Mouse (Mus musculus) erythroblast, adult 5-6 weeks (primary cell): Measurements from ENCODE around the gene Ficd. TPM values are rescaled to one million over a fixed set of nuclear protein-coding genes. Genes with fewer than 3 reads are reported as not detected.
A peak's percentile ranks its signal among the peaks of the same experiment; 100 is the strongest.
"Not testable (repeated sequence)": the region's sequence is repeated elsewhere in the genome, so short reads cannot be mapped to it uniquely, and the experiment has no call there.

ENCODE experiments used
- ATAC-seq: replicated peaks from 2 replicates; pipeline ENCODE4 v1.8.0; 2016; ENCODE audit warnings: moderate number of reproducible peaks, mild to moderate bottlenecking, moderate TSS enrichment, inconsistent platforms; ENCODE audit not compliant: poor library complexity, low FRiP score, severe bottlenecking
- total RNA-seq, 2 experiments: library from RNA; stranded (forward) in 1 of 2; stranded (reverse) in 1 of 2; fragments of 150-400 nt in 1 of 2; fragments of 200-764, 138-1000 nt in 1 of 2; gene quantifications; 2 replicates each; pipeline versions ENCODE4 v1.2.3 to v1.2.4; 2015 to 2017; ENCODE audit warnings: low replicate concordance in 2 of 2

Gene Ficd
- total RNA-seq, 2 experiments from 2014 or later, result 0.94 TPM; not detected in 1

DNA sequence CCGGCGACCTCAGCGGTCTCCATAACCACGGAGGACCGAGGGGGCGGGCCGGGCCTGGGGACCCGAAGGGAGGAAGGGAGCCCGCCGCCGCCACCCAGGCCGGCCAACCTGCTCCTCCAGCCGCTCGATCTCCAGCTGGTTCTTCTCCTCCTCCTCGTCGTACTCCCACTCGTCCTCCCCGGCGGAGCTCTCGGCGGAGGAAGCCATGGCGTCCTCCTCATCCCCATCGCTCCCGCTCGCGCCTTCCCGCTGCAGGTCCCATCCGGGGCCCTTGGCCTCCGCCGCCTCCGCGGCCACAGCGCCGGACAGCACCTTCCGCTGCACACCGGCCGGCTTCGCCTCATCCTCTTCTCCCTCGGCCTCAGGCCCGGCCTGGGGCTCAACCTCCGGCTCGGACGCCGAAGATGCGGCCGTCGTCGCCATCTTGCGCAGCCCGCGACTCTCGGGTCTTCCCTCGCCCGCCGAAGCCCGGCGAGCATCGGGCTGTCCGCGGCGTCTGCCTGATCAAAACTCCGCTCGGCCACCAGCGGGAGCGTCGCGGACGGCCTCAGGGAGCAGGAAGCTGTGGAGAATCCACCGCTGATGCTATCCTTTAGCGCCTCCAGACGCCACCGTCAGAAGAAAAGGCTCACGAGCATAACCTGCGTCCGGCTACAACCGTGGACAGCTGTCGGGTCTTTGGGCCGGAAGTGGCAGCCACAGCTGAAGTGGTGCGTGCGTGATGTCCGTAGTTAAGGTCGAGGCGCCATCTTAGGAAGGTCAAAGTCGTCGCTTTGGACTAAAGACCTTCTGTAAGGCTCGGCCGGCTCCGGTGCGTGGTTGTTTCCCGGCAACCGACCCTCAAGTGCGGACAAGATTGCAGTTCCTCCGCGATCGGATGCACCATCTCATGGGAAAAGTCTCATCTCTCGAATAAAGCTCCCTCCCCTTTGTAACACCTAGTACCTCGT lies 35.9 kb downstream of the Ficd start:
- ATAC-seq, result peak; percentile 80

DNA sequence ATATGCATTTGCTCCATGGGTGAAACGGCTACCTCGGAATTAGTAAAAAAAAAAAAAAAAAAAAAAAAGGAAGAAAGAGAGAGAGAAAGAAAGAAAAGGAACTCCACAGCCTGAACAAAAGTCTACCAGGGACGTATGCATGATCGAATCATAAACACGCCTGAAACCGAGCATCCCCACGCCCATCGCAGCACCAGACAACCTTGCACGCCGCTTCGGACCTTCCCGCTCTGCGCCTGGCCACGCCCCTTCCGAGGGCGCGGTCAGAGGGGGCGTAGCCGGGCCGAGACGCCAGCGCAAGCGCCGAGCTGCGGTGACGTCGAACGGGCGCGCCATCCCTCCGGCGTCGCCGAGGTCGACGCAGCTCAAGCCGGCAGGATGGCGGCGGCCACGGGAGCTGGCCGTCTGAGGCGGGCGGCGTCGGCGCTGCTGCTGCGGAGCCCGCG lies 36.9 kb downstream of the Ficd start, which contains the start of the genes Sart3 and Iscu:
Gene Sart3, minus strand, starts transcription at position 61 of the 446 bp plus-strand sequence.
Gene Iscu, plus strand, starts transcription at position 299 of the 446 bp plus-strand sequence.
- ATAC-seq, result peak; percentile 74

DNA sequence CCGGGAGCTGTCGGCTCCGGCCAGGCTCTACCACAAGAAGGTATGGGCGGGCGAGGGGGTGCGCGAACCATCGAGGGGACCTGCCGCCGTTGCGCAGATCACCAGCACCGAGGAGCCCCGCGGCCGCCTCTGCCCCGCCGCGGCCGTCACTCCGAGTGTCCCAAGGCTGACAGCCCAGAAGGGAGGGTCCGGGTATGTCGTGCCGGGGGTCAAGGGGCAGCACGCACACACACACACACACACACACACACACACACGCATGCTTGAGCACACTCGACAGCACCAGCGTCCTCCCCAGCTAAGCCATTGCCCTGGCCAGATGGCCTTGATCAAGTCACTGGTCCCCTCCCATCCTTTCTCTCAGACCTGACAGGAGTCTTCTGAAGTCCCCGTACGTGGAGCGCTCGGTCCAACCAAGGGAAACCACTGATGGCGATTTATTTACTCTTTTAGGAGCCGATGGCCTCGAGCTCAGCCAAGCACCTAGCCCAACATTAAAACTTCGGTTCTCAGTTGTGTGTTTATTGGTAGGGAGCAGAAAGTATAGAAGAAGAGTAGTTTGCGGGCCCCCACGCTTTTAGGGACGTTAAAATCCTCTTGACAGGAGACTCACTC lies 37.4 kb downstream of the Ficd start:
- 0 out of 2 replicates have a peak, but pooled peaks have one; percentile 9 for ATAC-seq

DNA sequence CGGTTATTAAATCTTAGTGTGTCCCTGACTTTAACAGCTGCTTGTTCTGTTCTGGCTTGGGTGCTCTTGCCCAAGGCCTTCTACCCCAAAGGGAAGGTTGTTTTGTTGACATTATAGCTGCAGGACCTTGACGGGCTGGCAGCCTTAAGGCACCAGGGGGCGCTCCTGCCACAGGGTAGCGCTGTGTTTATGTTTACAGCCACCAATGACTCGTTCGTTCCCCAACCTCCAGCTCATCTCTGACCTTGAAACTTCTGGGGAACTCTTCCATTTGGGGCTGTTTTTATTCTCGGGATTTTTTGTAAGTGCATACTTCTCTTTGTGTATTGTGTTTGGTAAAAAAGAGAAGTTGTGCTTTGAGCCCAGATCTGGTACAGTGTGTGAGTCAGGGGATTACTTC lies 38.1 kb downstream of the Ficd start:
- peak; percentile 77 for ATAC-seq

DNA sequence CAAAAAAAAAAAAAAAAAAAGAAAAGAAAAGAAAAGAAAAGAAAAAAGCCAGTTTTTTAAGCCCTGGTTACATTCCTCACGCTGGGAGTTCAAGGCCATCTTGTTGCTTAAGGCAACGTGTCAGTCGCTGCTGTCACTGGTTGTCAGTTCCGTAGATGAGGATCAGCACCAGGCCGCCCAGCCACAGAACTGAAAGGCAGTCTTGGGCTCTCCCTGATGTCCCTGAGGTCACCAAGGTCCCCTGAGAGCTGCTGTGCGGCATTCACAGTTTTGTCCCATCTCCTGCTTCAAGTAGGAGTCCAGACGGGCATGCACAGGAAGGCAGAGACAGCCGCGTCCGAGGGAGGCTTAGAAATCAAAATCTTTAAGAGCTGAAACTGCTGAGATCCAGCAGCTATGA lies 40.0 kb downstream of the Ficd start:
- no peak for ATAC-seq

DNA sequence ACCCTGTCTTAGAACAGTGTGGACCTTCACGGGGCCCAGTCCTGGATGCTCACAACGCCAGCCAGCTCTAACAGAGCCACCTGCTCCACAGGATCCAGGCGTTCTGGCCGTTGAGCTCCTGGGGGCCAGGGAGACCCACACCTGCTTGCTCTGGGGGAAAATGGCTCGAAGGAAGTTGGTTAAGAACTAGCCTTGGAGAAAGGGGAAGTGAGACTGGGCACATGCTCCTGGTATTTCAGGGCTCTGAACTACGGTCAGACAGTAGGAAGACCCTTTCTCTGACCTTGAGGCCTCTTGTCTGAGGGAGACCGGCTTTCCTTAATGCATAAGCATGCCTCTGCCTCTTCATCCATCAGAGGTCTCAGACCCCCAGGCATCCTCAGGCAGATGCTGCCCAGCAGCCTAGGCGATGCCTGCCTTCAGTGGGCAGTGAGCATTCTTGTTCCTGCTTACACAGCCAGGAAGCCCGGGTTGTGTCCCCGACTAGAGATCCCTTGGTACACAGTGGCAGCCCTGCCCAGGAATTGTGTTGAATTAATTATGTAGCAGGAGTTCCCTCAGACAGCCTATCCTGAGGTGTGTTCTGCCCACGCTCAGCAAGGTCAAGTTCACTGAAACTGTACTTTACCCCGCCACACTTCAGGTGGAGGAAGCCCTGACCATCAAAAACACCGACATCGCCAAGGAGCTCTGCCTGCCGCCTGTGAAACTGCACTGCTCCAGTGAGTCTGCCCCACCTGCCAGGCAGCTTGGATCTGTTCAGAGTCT lies 40.7 kb downstream of the Ficd start:
- ATAC-seq, result no peak

DNA sequence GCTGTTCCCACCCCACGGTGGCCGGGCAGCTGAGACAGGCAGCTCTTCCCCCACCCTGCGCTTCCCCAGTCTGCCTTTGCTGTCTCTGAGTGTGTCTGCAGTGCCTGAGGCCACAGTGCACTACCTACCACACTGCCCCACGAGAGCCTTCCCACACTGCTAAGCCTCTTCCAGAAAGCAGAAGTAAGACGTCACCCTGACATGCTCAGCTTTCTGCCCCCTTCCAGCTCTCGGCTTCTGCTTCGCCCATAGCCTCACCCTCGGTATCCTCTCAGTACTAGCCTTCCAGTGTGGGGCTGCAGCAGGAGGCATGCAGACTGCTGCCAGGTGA lies 41.3 kb downstream of the Ficd start:
- no peak for ATAC-seq

DNA sequence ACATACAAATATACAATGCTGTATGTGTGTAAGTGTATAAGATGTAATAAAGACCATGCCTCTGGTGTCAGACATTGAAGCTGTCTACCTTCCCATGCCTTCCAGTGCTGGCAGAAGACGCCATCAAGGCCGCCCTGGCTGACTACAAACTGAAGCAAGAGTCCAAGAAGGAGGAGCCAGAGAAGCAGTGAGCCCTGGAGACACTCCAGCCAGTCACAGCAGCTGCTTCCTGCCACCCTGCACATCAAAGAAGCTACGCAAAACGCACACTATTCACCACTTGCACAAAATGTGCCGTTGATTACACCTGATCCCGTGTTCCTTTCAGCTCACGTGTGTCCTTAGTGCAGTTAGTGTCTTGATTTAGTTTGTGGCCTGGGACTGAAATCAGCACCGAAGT lies 42.1 kb downstream of the Ficd start:
- ATAC-seq, result not testable (repeated sequence)

DNA sequence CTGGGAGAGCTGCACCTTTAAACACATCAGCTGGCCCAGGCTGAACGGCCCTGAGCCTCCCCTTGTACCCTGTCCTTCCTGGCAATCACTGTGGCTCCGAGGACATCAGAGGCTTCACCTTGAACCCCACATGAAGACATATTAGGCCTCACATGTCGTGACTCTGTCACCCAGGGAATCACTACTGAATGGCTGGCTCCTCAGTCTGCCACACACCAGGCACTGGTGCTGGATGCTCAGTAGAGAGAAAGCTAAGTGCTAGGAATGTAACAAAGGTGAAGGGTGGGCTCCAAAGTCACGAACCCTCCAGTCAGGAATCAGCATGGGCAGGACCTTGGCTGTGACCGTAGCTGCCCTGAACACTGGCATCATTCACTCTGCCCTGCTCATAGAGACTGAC lies 44.0 kb downstream of the Ficd start:
- no peak for ATAC-seq

DNA sequence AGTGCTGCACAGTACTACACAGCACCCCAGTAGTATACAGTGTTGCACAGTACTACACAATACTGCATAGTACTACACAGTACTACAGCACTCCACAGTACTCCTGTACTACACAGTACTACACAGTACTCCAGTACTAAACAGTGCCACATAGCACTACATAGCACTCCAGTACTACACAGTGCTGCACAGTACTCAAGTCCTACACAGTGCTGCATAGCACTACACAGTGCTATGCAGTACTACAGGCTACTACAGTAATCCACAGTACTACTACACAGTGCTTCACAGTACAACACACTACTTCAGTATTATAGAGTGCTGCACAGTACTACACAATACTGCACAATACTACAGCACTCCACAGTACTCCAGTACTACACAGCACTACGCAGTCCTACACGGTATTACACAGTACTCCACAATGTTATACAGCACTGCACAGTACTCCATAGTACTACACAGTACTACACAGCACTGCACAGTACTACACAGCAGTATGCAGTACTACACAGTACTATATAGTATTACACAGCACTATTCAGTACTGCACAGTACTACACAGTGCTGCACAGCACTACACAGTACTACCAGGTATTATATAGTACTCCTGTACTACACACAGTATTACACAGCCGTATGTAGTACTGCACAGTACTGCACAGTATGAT lies 44.6 kb downstream of the Ficd start:
- ATAC-seq, result 0 out of 2 replicates have a peak, but pooled peaks have one; percentile 19

DNA sequence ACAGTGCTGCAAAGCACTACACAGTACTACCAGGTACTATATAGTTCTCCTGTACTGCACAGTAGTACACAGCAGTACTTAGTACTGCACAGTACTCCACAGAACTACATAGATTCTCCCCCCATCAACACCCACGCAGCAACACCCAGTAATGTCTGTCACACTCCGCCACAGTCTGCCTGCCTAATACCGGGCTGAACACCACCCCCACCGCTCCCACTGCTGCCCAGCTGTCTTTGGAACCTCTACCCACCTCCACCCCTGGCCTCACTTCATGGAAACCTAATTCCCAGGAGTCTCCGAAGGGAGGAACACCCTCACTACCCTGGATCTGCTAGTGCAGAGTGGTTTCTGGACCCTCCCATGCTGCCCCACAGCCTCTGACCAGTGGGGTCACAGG lies 45.2 kb downstream of the Ficd start:
- ATAC-seq, result no peak

DNA sequence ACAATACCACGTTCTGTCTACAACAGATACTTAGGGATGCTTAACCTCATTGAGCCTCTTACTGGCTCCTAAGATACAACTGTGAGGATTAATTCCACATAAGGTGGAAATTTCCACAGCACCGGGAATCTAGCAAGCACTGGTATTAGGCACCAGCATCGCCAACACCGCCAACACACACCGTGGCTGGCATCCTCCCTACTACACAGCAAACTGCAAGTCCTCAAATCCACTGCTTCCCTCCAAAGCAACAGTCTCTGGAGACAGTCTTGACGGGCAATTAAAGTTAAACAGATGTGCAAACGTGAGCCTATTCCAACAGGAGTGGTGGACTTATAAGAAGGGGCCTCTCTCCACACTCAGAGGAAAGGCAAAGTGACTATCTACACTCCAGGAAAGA lies 45.7 kb downstream of the Ficd start:
- ATAC-seq, result no peak

DNA sequence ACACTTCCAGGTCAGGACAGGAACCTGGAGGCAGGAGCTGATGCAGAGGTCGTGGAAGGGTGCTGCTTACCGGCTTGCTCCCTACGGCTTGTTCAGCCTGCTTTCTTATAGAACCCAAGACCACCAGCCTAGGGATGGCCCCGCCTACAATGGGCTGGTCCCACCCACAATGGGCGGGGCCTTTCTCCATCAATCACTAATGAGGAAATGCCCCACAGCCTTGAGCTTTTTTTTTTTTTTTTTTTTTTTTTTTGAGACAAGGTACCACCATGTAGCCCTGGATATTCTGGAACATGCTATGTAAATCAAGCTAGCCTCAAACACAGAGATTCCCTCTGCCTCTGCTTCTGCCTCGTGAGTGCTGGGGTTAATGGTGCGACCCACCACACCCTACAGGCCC lies 46.3 kb downstream of the Ficd start:
- no peak for ATAC-seq

DNA sequence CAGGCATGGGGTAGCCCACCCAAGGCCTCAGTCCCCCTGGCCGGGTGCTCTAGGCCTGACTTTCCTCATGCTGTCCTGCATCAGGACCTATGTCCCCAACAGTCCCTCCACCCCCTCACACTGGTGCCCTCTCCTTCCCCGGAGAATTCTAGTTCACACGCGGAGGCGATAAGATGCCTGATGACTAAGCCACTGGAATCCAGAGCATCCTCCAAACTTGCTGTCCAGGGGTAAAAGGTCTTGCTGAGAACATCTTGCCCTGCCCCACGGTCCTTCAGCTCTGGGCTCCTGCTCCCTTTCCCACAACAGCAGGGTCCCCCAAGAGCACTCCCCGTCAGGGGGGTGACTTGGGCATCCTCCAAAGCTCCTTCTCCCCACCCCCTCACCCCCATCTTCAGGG lies 47.0 kb downstream of the Ficd start:
- no peak for ATAC-seq

DNA sequence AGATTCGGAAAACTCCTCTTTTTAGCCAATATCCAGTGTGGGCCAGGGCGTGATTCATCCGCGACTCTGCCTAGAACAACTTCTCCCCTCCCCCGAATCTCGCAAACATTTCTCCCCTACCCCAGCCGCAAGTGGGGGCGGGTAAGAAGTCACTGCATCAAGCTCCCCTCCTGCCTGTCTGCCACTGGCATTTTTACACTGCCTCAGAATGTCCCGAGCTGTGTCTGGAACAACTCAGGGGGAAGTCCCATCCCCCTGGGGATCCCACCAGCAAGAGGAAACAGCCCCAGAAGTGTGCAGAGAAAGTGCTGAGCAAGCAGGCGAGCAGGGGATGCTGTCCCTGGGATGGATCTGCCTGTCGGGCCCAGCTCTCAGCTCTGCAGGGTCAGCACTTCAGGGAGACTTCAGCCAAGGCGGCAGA lies 48.0 kb downstream of the Ficd start:
- no peak for ATAC-seq

DNA sequence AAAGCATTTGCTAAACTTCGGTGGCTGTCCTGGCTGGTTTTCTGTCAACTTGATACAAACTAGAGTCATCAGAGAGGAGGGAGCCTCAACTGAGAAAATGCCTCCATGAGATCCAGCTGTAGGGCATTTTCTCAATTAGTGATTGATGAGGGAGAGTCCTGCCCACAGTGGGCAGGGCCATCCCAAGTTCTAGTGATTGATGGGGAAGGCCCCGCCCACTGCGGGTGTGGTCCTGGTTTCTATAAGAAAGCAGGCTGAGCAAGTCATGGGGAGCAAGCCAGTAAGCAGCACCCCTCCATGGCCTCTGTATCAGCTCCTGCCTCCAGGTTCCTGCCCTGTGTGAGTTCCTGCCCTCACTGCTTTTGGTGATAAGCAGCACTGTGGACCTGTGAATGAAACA lies 48.5 kb downstream of the Ficd start:
- ATAC-seq, result not testable (repeated sequence)

DNA sequence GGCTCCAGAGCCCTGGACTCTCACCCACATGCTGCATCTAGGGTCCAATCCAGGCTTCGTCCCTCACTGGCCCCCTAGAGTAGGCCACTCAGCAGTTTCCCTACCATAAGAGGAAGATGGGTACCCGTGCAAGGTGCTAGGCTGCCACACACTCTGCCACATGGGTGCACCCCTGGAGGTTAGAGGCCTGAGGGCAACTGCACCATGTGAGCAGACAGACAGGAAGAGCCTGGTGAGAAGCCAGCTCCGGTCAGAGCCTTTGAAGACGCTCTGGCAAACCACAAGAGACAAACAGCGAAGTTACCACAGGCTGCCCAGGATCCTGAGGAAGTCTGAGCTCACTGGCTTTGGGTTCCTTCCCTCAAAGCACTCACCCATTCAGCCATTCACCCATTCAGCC lies 51.4 kb downstream of the Ficd start:
- ATAC-seq, result no peak

DNA sequence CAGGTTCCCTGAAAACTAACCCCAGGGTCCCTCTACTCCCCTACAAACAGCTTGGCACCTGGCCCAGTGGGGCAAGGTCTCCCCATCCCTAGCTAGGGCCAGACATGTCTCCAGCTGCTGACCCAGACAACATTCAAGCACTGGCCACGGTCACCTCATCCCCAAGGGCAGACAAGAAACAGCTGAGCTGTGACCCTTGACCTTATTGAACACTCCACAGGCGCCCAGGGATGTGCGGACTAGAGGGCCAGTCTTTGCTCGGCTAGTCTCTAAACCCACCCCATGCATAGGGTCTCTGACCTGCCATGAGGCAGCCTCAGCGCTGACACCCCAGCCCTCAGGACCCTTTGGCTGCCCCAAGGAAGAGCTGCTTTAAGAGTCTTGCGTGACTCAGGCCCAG lies 53.0 kb downstream of the Ficd start:
- no peak for ATAC-seq

DNA sequence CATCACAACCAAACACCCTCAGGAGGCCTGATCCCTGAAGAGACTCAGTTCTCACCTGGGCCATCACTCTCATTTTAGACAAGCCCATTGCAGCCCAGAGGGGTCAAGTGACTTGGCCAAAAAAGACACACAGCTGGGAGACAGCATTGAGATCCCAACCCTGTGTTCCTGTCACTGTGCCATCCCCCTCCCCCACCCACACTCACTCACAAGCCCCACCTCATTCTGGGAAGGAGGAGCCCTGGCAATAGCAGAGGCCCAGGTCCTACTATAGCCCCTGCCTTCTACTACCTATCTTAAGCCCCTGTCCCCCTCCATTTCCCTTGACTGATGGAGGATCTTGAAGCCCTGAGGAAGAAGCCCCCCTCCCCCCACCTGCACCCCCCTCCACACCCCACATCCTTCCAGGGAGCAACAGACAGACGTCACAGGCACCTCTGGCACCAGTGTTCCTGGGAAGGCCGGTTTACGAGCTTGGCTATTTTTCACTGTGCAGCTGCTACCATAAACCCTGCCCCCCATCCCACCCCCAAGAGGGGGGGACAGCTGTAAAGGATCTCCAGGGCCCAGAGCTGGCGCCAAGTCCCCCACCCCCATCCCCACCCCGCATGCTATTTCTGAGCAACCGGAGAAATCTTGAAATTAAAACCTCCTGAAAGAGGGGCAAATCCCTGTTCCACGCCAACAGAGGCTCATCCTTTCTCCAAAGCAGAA lies 53.6 kb downstream of the Ficd start:
- no peak for ATAC-seq
